Mouse (Mus musculus): Measurements from ENCODE around the gene Ing2.

GRCm38 (mm10) chr8:47663201-47663600 is 12.2 kb downstream of the Ing2 start:
- no peak for TF ChIP-seq CTCF (IDR thresholded peaks at IDR 0.05; ENCODE audit: insufficient read depth, low read depth, low read length)
- no peak for TF ChIP-seq POLR2A (IDR thresholded peaks at IDR 0.05; ENCODE audit: insufficient read depth, low read depth, low read length)
